Mouse (Mus musculus): Measurements from ENCODE around the gene Kifc5b. TPM values are rescaled to one million over a fixed set of nuclear protein-coding genes. Genes with fewer than 3 reads are reported as not detected.

Kifc5b gene
- polyA plus RNA-seq, 1 experiment from 2014 or later: 5.3 TPM

DNA sequence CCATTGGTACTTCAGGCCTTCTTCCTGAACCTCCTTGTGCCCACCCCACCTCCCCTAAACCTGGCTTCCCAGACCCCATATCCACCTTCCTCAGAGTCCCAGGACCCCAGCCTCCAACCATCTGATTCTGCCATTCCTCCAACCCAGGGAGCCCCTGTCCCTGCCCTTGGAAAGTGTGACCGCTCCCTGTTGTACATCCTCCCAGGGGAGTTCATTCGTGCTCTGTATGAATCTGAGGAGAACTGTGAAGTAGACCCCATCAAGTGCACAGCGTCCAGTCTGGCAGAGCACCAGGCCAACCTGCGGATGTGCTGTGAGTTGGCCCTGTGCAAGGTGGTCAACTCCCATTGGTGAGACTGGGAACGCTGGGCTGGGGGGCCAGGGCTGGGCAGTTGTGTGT is 41.0 kb downstream of the Kifc5b start:
- Histone ChIP-seq H3K9me3 (replicated peaks) (no peaks in the 10 kb centered on the region), H3K27me3 (no peaks in the 10 kb centered on the region), H3K9ac (no peak overlapping the region), H3K4me2 (no peak overlapping the region), H3K4me3 (no peak overlapping the region), H3K4me1 (replicated peaks) (peaks cover 27% of the 10 kb centered on the region), H3K27ac (no peak overlapping the region), H3K36me3 (peaks cover 32% of the 10 kb centered on the region; the same call in 1 of the 2 replicates)
- ATAC-seq (replicated peaks; ENCODE audit: insufficient number of reproducible peaks, insufficient read depth, low FRiP score, low read depth): no peak
- 93% methylated on average over 5 of the region's 5 CpGs for WGBS

GRCm38 (mm10) chr17:26958880-26959279 is 42.0 kb downstream of the Kifc5b start:
- Histone ChIP-seq H3K4me1 (replicated peaks) (peaks cover 17% of the 10 kb centered on the region), H3K36me3 (peaks cover 32% of the 10 kb centered on the region; the same call in 1 of the 2 replicates), H3K9ac (no peak overlapping the region), H3K4me2 (no peak overlapping the region), H3K27ac (no peak overlapping the region), H3K27me3 (no peaks in the 10 kb centered on the region), H3K4me3 (no peak overlapping the region), H3K9me3 (replicated peaks) (no peaks in the 10 kb centered on the region)
- 47% methylated on average over 4 of the region's 5 CpGs for WGBS
- ATAC-seq (replicated peaks; ENCODE audit: insufficient number of reproducible peaks, insufficient read depth, low FRiP score, low read depth): no peak

- peaks cover 36% of the 10 kb centered on the region; the same call in 1 of the 2 replicates for H3K36me3 ChIP-seq
- no peaks in the 10 kb centered on the region for H3K27me3 ChIP-seq
- peaks cover 10% of the 10 kb centered on the region for H3K4me1 ChIP-seq (replicated peaks)
- whole genome bisulfite sequencing: 88% methylated on average over 4 of the region's 4 CpGs
- H3K4me2 ChIP-seq: no peak overlapping the region
- H3K9ac ChIP-seq: no peak overlapping the region
- no peak for ATAC-seq (replicated peaks; ENCODE audit: insufficient number of reproducible peaks, insufficient read depth, low FRiP score, low read depth)
- H3K4me3 ChIP-seq: no peak overlapping the region
- H3K27ac ChIP-seq: no peak overlapping the region
- H3K9me3 ChIP-seq (replicated peaks): no peaks in the 10 kb centered on the region
Measured at GRCm38 (mm10) chr17:26959815-26960214, 42.9 kb downstream of the Kifc5b start.

DNA sequence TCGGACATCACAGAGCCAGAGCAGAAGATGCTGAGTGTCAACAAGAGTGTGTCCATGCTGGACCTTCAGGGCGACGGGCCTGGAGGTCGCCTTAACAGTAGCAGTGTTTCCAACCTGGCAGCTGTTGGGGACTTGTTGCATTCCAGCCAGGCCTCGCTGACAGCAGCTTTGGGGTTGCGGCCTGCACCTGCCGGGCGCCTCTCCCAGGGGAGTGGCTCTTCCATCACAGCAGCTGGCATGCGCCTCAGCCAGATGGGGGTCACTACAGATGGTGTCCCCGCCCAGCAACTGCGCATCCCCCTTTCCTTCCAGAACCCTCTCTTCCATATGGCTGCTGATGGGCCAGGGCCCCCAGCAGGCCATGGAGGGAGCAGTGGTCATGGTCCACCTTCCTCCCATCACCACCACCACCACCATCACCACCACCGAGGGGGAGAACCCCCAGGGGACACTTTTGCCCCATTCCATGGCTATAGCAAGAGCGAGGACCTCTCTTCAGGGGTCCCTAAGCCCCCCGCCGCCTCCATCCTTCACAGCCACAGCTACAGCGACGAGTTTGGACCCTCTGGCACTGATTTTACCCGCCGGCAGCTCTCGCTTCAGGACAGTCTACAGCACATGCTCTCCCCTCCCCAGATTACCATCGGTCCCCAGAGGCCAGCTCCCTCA is 44.8 kb downstream of the Kifc5b start:
- no peak overlapping the region for H3K9ac ChIP-seq
- H3K9me3 ChIP-seq (replicated peaks): no peaks in the 10 kb centered on the region
- 86% methylated on average over 21 of the region's 21 CpGs for WGBS
- no peaks in the 10 kb centered on the region for H3K27me3 ChIP-seq
- 0 out of 2 replicates have a peak, but pooled peaks cover 3% of the 10 kb centered on the region for H3K4me1 ChIP-seq (replicated peaks)
- no peak for ATAC-seq (replicated peaks; ENCODE audit: insufficient number of reproducible peaks, insufficient read depth, low FRiP score, low read depth)
- no peak overlapping the region for H3K4me3 ChIP-seq
- peaks cover 42% of the 10 kb centered on the region; the same call in 1 of the 2 replicates for H3K36me3 ChIP-seq
- no peak overlapping the region for H3K27ac ChIP-seq
- H3K4me2 ChIP-seq: no peak overlapping the region

- Histone ChIP-seq H3K36me3 (peaks cover 16% of the 10 kb centered on the region; the same call in 1 of the 2 replicates), H3K9ac (no peak overlapping the region), H3K4me1 (replicated peaks) (peaks cover 12% of the 10 kb centered on the region), H3K27me3 (no peaks in the 10 kb centered on the region), H3K4me3 (no peak overlapping the region), H3K9me3 (replicated peaks) (no peaks in the 10 kb centered on the region), H3K4me2 (no peak overlapping the region), H3K27ac (no peak overlapping the region)
- ATAC-seq (replicated peaks; ENCODE audit: insufficient number of reproducible peaks, insufficient read depth, low FRiP score, low read depth): no peak
- WGBS: 89% methylated on average over 11 of the region's 11 CpGs
Measured at GRCm38 (mm10) chr17:26966993-26967392, 50.1 kb downstream of the Kifc5b start.

DNA sequence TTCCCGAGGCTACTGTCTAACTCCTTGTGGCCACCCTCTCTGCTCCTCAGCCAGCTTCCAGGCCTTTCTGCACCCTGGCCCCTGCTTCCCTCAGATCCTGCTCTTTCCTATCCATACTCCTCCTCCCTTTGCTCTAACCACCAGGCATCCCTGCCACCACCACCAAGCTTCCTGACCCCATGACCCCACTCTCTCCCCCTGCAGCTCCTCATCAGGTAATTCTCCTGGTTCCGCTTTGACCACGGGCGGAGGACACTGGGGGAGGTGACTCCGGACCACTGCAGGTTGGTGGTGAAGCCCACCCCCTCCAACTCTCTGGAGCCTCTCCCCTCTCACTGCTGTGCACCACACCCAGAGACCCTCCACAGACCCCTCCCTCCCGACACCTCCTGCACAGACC is 50.6 kb downstream of the Kifc5b start:
- H3K4me1 ChIP-seq (replicated peaks): peaks cover 17% of the 10 kb centered on the region
- H3K4me2 ChIP-seq: no peak overlapping the region
- H3K9me3 ChIP-seq (replicated peaks): no peaks in the 10 kb centered on the region
- no peak overlapping the region for H3K27ac ChIP-seq
- H3K9ac ChIP-seq: no peak overlapping the region
- no peak overlapping the region for H3K4me3 ChIP-seq
- H3K36me3 ChIP-seq: peaks cover 16% of the 10 kb centered on the region; the same call in 1 of the 2 replicates
- H3K27me3 ChIP-seq: no peaks in the 10 kb centered on the region
- ATAC-seq (replicated peaks; ENCODE audit: insufficient number of reproducible peaks, insufficient read depth, low FRiP score, low read depth): no peak
- WGBS: 89% methylated on average over 6 of the region's 6 CpGs

GRCm38 (mm10) chr17:26968200-26968611 is 51.3 kb downstream of the Kifc5b start:
- no peak for ATAC-seq (replicated peaks; ENCODE audit: insufficient number of reproducible peaks, insufficient read depth, low FRiP score, low read depth)
- Histone ChIP-seq H3K4me1 (replicated peaks) (peaks cover 17% of the 10 kb centered on the region), H3K9me3 (replicated peaks) (no peaks in the 10 kb centered on the region), H3K4me3 (no peak overlapping the region), H3K27me3 (no peaks in the 10 kb centered on the region), H3K36me3 (peaks cover 16% of the 10 kb centered on the region; the same call in 1 of the 2 replicates), H3K9ac (no peak overlapping the region), H3K27ac (no peak overlapping the region), H3K4me2 (no peak overlapping the region)
- WGBS: 82% methylated on average over 6 of the region's 6 CpGs

- H3K4me2 ChIP-seq: no peak overlapping the region
- no peak overlapping the region for H3K27ac ChIP-seq
- H3K27me3 ChIP-seq: no peaks in the 10 kb centered on the region
- H3K9ac ChIP-seq: no peak overlapping the region
- peaks cover 16% of the 10 kb centered on the region; the same call in 1 of the 2 replicates for H3K36me3 ChIP-seq
- no peak for ATAC-seq (replicated peaks; ENCODE audit: insufficient number of reproducible peaks, insufficient read depth, low FRiP score, low read depth)
- H3K4me1 ChIP-seq (replicated peaks): peaks cover 26% of the 10 kb centered on the region
- H3K9me3 ChIP-seq (replicated peaks): no peaks in the 10 kb centered on the region
- no peak overlapping the region for H3K4me3 ChIP-seq
- 77% methylated on average over 6 of the region's 6 CpGs for WGBS
Measured at GRCm38 (mm10) chr17:26969257-26969656, 52.4 kb downstream of the Kifc5b start.

- Histone ChIP-seq H3K36me3 (peaks cover 8% of the 10 kb centered on the region; the same call in 1 of the 2 replicates), H3K27me3 (no peaks in the 10 kb centered on the region), H3K4me1 (replicated peaks) (peaks cover 31% of the 10 kb centered on the region), H3K4me2 (no peak overlapping the region), H3K4me3 (no peak overlapping the region), H3K9ac (no peak overlapping the region), H3K27ac (no peak overlapping the region), H3K9me3 (replicated peaks) (no peaks in the 10 kb centered on the region)
- no peak for ATAC-seq (replicated peaks; ENCODE audit: insufficient number of reproducible peaks, insufficient read depth, low FRiP score, low read depth)
- 65% methylated on average over 12 of the region's 12 CpGs for WGBS
Measured at GRCm38 (mm10) chr17:26970221-26970620, 53.3 kb downstream of the Kifc5b start.

DNA sequence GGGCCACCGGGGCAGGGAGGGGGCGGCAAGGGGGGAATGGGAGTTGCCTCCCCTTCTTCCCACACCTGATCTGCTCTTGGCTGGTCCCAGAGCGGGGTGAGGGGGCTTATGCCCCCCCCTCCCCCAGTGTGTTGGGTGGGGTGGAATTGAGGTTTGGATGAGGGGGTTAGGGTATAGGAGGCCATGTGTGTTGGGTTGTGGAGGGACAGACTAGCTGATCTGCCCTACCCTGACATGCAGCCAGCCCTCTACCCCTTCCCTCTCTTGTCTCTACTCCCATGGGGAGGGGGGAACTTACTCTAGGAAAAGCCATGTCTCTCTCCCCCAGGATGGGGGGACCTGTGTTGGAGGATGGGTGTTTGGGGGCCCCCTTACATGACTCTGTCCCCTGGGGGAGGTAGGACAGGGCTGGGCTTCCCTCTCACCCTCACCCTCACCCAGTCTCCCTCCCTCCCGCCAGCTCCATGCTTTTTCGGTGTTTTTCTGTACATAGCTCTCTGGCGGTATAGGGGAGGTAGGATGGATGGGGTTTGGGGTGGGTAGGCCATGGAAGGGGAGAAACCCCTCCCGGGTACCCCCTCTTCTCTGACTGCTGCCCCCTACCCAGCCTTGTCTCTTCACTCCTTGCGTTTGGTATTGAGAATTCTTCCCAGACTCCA is 54.5 kb downstream of the Kifc5b start:
- Histone ChIP-seq H3K4me1 (replicated peaks) (peaks cover 38% of the 10 kb centered on the region), H3K4me2 (peak overlapping the region; percentile 90; the same call in 1 of the 2 replicates), H3K9ac (peak overlapping the region; percentile 88; the same call in 1 of the 2 replicates), H3K27ac (no peak overlapping the region), H3K27me3 (no peaks in the 10 kb centered on the region), H3K9me3 (replicated peaks) (no peaks in the 10 kb centered on the region), H3K36me3 (peaks cover 12% of the 10 kb centered on the region), H3K4me3 (peak overlapping the region; percentile 90; the same call in 1 of the 2 replicates)
- no peak for ATAC-seq (replicated peaks; ENCODE audit: insufficient number of reproducible peaks, insufficient read depth, low FRiP score, low read depth)
- 66% methylated on average over 8 of the region's 8 CpGs for WGBS

DNA sequence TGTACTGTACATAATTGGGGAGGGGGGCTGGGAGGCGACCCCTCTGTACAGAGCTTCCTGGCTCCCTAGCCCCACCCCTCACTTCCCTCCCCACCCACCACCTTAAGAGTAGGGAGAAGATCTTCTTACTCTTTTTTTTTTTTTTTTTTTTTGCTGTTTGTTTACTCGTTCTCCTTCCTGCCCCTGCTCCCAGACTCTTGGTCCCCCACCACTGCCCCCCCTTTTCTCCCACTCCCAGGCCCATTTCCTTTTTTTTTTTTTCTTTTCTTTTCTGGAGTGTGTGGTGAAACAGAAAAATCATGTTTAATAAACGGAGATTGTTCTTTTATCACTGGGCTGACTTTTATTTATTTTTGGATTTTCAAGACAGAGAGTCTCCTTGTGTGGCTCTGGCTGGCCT is 55.2 kb downstream of the Kifc5b start:
- Histone ChIP-seq H3K4me2 (peak overlapping the region; percentile 90), H3K36me3 (peaks cover 15% of the 10 kb centered on the region), H3K27me3 (no peaks in the 10 kb centered on the region), H3K9ac (peak overlapping the region; percentile 88), H3K4me1 (replicated peaks) (peaks cover 38% of the 10 kb centered on the region), H3K4me3 (peak overlapping the region; percentile 90), H3K27ac (peak overlapping the region; percentile 86), H3K9me3 (replicated peaks) (no peaks in the 10 kb centered on the region)
- 5% methylated on average over 3 of the region's 3 CpGs for WGBS
- no peak for ATAC-seq (replicated peaks; ENCODE audit: insufficient number of reproducible peaks, insufficient read depth, low FRiP score, low read depth)
